Mouse (Mus musculus): Measurements from ENCODE around the gene Nlrp1a. TPM values are rescaled to one million over a fixed set of nuclear protein-coding genes. Genes with fewer than 3 reads are reported as not detected.

Gene Nlrp1a
- polyA plus RNA-seq (2016; fragmentation: Nextera tagmentation; extraction: Ambion mirVana) = not detected in 2 replicates

- H3K4me1 ChIP-seq = no peaks in the 10 kb centered on the region
- WGBS = 83% methylated on average over 3 of the region's 3 CpGs
- no peak for DNase-seq (ENCODE audit: extremely low spot score, low spot score)
- H3K4me3 ChIP-seq = no peak within 1 kb of the TSS
- no peaks in the 10 kb centered on the region for H3K27me3 ChIP-seq (ENCODE audit: poor library complexity, severe bottlenecking)
- no peaks in the 10 kb centered on the region for H3K36me3 ChIP-seq (replicated peaks)
- H3K27ac ChIP-seq = no peak within 1 kb of the TSS
- H3K9me3 ChIP-seq = no peaks in the 10 kb centered on the region
These were observed at the start of gene Nlrp1a for GRCm38 (mm10) chr11:71144661-71145060. Gene Nlrp1a, minus strand, starts transcription at chr11:71144704.

- Histone ChIP-seq H3K36me3 (replicated peaks) (no peaks in the 10 kb centered on the region), H3K9me3 (no peaks in the 10 kb centered on the region), H3K4me3 (no peak overlapping the region), H3K27me3 (ENCODE audit: poor library complexity, severe bottlenecking) (no peaks in the 10 kb centered on the region), H3K27ac (no peak overlapping the region), H3K4me1 (no peaks in the 10 kb centered on the region)
- 83% methylated on average over 1 of the region's 1 CpGs for WGBS
- no peak for DNase-seq (ENCODE audit: extremely low spot score, low spot score)
These were observed 25.1 kb upstream of the Nlrp1a start for GRCm38 (mm10) chr11:71169633-71170032.

GRCm38 (mm10) chr11:71164139-71164538 is 19.6 kb upstream of the Nlrp1a start:
- H3K27me3 ChIP-seq (ENCODE audit: poor library complexity, severe bottlenecking) = no peaks in the 10 kb centered on the region
- WGBS = 77% methylated on average over 1 of the region's 1 CpGs
- H3K9me3 ChIP-seq = no peaks in the 10 kb centered on the region
- H3K27ac ChIP-seq = no peak overlapping the region
- no peak overlapping the region for H3K4me3 ChIP-seq
- no peak for DNase-seq (ENCODE audit: extremely low spot score, low spot score)
- H3K4me1 ChIP-seq = no peaks in the 10 kb centered on the region
- H3K36me3 ChIP-seq (replicated peaks) = no peaks in the 10 kb centered on the region

- Histone ChIP-seq H3K36me3 (replicated peaks) (no peaks in the 10 kb centered on the region), H3K27me3 (ENCODE audit: poor library complexity, severe bottlenecking) (no peaks in the 10 kb centered on the region), H3K4me1 (no peaks in the 10 kb centered on the region), H3K9me3 (no peaks in the 10 kb centered on the region), H3K27ac (no peak overlapping the region), H3K4me3 (no peak overlapping the region)
- DNase-seq (ENCODE audit: extremely low spot score, low spot score) = no peak
- WGBS = 79% methylated on average over 3 of the region's 3 CpGs
These were observed 15.1 kb upstream of the Nlrp1a start for GRCm38 (mm10) chr11:71159439-71160136.

- Histone ChIP-seq H3K36me3 (replicated peaks) (no peaks in the 10 kb centered on the region), H3K27me3 (ENCODE audit: poor library complexity, severe bottlenecking) (no peaks in the 10 kb centered on the region), H3K4me1 (no peaks in the 10 kb centered on the region), H3K4me3 (no peak overlapping the region), H3K9me3 (no peaks in the 10 kb centered on the region), H3K27ac (no peak overlapping the region)
- DNase-seq (ENCODE audit: extremely low spot score, low spot score) = no peak
- 86% methylated on average over 1 of the region's 1 CpGs for WGBS
These were observed 10.8 kb upstream of the Nlrp1a start for GRCm38 (mm10) chr11:71155272-71155671.

GRCm38 (mm10) chr11:71142031-71142430 is 2.5 kb downstream of the Nlrp1a start:
- H3K4me3 ChIP-seq = no peak overlapping the region
- H3K9me3 ChIP-seq = no peaks in the 10 kb centered on the region
- DNase-seq (ENCODE audit: extremely low spot score, low spot score) = no peak
- no peaks in the 10 kb centered on the region for H3K27me3 ChIP-seq (ENCODE audit: poor library complexity, severe bottlenecking)
- WGBS = 84% methylated on average over 1 of the region's 1 CpGs
- H3K27ac ChIP-seq = no peak overlapping the region
- no peaks in the 10 kb centered on the region for H3K36me3 ChIP-seq (replicated peaks)
- no peaks in the 10 kb centered on the region for H3K4me1 ChIP-seq

GRCm38 (mm10) chr11:71107128-71107527 is 37.4 kb downstream of the Nlrp1a start:
- 77% methylated on average over 2 of the region's 2 CpGs for WGBS
- H3K36me3 ChIP-seq (replicated peaks) = no peaks in the 10 kb centered on the region

GRCm38 (mm10) chr11:71106261-71107021 is 38.1 kb downstream of the Nlrp1a start:
- no peak overlapping the region for H3K27ac ChIP-seq
- no peak for DNase-seq (ENCODE audit: extremely low spot score, low spot score)
- no peaks in the 10 kb centered on the region for H3K36me3 ChIP-seq (replicated peaks)
- no peaks in the 10 kb centered on the region for H3K27me3 ChIP-seq (ENCODE audit: poor library complexity, severe bottlenecking)
- no peaks in the 10 kb centered on the region for H3K9me3 ChIP-seq
- no peak overlapping the region for H3K4me3 ChIP-seq
- no peaks in the 10 kb centered on the region for H3K4me1 ChIP-seq

More at GRCm38 (mm10) chr11:71107128-71107527, 37.4 kb downstream of the Nlrp1a start:
- Histone ChIP-seq H3K4me1 (no peaks in the 10 kb centered on the region), H3K27ac (no peak overlapping the region), H3K4me3 (no peak overlapping the region), H3K9me3 (no peaks in the 10 kb centered on the region), H3K27me3 (ENCODE audit: poor library complexity, severe bottlenecking) (no peaks in the 10 kb centered on the region)
- DNase-seq (ENCODE audit: extremely low spot score, low spot score) = no peak

GRCm38 (mm10) chr11:71103931-71104330 is 40.6 kb downstream of the Nlrp1a start:
- Histone ChIP-seq H3K27me3 (ENCODE audit: poor library complexity, severe bottlenecking) (no peaks in the 10 kb centered on the region), H3K36me3 (replicated peaks) (no peaks in the 10 kb centered on the region), H3K9me3 (no peaks in the 10 kb centered on the region), H3K4me3 (no peak overlapping the region), H3K4me1 (no peaks in the 10 kb centered on the region), H3K27ac (no peak overlapping the region)
- no peak for DNase-seq (ENCODE audit: extremely low spot score, low spot score)

GRCm38 (mm10) chr11:71076342-71076741 is 68.2 kb downstream of the Nlrp1a start:
- no peak overlapping the region for H3K4me3 ChIP-seq
- WGBS = 87% methylated on average over 1 of the region's 1 CpGs
- H3K9me3 ChIP-seq = peaks cover 18% of the 10 kb centered on the region
- H3K27ac ChIP-seq = no peak overlapping the region
- DNase-seq (ENCODE audit: extremely low spot score, low spot score) = no peak
- no peaks in the 10 kb centered on the region for H3K36me3 ChIP-seq (replicated peaks)
- H3K4me1 ChIP-seq = no peaks in the 10 kb centered on the region
- H3K27me3 ChIP-seq (ENCODE audit: poor library complexity, severe bottlenecking) = no peaks in the 10 kb centered on the region

- H3K4me1 ChIP-seq = no peaks in the 10 kb centered on the region
- 7% methylated on average over 1 of the region's 1 CpGs for WGBS
- no peak overlapping the region for H3K4me3 ChIP-seq
- DNase-seq (ENCODE audit: extremely low spot score, low spot score) = no peak
- H3K36me3 ChIP-seq (replicated peaks) = no peaks in the 10 kb centered on the region
- no peaks in the 10 kb centered on the region for H3K9me3 ChIP-seq
- H3K27ac ChIP-seq = no peak overlapping the region
- H3K27me3 ChIP-seq (ENCODE audit: poor library complexity, severe bottlenecking) = no peaks in the 10 kb centered on the region
These were observed 92.0 kb downstream of the Nlrp1a start for GRCm38 (mm10) chr11:71052554-71052953.
